Mouse (Mus musculus): ENCODE measurements at regions not wholly inside any gene's neighbourhood (a gene's known extent, or its start where the extent isn't known, plus 50 kb on each side); places are given as distances from the start of the nearest gene placed in this dataset.

DNA sequence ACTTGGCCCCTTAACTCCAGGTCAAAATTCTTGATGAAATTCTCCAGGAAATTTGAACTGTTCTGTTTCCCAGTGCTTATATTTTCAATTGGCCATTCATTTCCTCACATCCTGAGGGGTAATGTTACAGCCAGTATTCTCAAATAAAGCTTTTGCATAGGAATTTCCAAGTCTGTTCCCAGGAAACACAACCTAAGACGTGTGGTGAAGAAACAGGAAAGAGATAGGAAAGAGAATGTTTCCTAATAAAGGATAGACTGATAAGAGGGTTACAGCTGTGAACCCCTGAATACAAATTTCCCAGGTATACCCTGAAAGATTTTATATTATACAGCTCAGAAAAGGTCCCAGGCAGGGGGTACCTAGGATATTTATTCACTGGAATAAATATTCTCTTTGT, 108.0 kb upstream of the Slc22a22 start:
- DNase-seq (ENCODE audit: low spot score), result no peak
- Histone ChIP-seq H3K4me3 (no peak overlapping the region), H3K27me3 (ENCODE audit: low read depth, poor library complexity, severe bottlenecking) (no peaks in the 10 kb centered on the region), H3K4me1 (peaks cover 12% of the 10 kb centered on the region), H3K36me3 (no peaks in the 10 kb centered on the region), H3K9me3 (replicated peaks) (no peaks in the 10 kb centered on the region), H3K27ac (replicated peaks) (no peak overlapping the region)
- WGBS, result 67% methylated on average over 1 of the region's 1 CpGs

DNA sequence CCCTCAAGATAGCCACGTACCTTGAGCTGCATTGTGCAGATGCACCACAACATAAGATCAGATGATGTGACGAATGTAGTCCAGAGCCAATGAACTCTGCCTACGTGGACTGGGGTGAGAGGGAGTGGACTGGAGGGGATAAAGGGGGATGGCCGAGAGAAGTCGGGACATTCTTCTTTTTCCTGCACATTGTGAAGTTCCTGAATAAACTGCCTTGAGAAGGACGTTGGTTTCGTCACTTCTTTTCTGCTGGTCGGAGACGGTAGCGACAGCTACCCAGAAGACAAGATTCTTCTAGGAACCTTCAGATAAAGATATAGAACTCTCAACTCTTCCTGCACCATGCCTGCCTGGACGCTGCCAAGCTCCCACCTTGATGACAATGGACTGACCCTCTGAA, 107.1 kb upstream of the Slc22a22 start:
- no peak for DNase-seq (ENCODE audit: low spot score)
- H3K9me3 ChIP-seq (replicated peaks), result no peaks in the 10 kb centered on the region
- no peak overlapping the region for H3K4me3 ChIP-seq
- H3K36me3 ChIP-seq, result no peaks in the 10 kb centered on the region
- H3K4me1 ChIP-seq, result peaks cover 5% of the 10 kb centered on the region
- H3K27ac ChIP-seq (replicated peaks), result no peak overlapping the region
- 91% methylated on average over 11 of the region's 11 CpGs for WGBS
- no peaks in the 10 kb centered on the region for H3K27me3 ChIP-seq (ENCODE audit: low read depth, poor library complexity, severe bottlenecking)

DNA sequence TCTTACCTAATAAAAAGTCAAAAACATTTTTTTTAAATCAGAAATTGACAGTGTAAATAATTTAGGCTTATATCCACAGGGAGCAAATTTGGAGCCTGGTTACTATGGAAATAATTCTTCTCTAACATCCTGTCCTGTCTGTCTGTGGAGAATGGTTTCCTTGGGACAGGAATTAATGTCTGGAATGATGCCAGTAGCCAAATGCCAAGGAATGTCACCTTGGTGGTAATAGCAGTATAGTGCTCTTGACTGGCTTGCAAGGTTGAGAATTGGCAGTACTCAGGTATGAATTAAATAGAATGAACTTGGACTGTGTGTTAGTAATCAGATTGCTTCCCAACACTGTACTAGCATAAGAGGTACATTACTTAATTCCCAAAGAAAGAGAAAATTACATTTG, 103.8 kb upstream of the Slc22a22 start:
- Histone ChIP-seq H3K27ac (replicated peaks) (no peak overlapping the region), H3K4me1 (no peaks in the 10 kb centered on the region), H3K4me3 (no peak overlapping the region), H3K36me3 (no peaks in the 10 kb centered on the region), H3K9me3 (replicated peaks) (no peaks in the 10 kb centered on the region), H3K27me3 (ENCODE audit: low read depth, poor library complexity, severe bottlenecking) (no peaks in the 10 kb centered on the region)
- no peak for DNase-seq (ENCODE audit: low spot score)

DNA sequence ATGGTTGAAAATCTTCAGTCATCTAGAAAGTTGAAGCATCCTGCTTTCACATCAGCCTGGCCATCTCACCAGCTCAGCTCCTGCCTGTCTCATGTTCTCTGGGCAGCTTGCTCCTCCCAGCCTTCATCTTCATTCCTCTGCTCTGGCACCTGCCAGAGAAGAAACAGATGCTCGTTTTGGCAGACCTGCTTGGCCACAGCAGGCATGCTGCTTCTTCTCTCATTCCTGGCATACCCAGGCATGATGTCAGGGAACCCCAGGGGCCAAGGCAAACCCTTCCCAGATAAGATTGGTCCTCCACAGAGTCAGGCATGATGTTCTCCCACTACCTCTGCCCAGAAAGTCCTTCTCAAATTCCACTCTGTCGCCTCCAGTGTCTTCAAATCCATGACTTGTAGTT, 101.4 kb upstream of the Slc22a22 start:
- 65% methylated on average over 2 of the region's 2 CpGs for WGBS
- Histone ChIP-seq H3K36me3 (no peaks in the 10 kb centered on the region), H3K27ac (replicated peaks) (no peak overlapping the region), H3K4me1 (no peaks in the 10 kb centered on the region), H3K9me3 (replicated peaks) (no peaks in the 10 kb centered on the region), H3K4me3 (no peak overlapping the region), H3K27me3 (ENCODE audit: low read depth, poor library complexity, severe bottlenecking) (no peaks in the 10 kb centered on the region)
- no peak for DNase-seq (ENCODE audit: low spot score)

DNA sequence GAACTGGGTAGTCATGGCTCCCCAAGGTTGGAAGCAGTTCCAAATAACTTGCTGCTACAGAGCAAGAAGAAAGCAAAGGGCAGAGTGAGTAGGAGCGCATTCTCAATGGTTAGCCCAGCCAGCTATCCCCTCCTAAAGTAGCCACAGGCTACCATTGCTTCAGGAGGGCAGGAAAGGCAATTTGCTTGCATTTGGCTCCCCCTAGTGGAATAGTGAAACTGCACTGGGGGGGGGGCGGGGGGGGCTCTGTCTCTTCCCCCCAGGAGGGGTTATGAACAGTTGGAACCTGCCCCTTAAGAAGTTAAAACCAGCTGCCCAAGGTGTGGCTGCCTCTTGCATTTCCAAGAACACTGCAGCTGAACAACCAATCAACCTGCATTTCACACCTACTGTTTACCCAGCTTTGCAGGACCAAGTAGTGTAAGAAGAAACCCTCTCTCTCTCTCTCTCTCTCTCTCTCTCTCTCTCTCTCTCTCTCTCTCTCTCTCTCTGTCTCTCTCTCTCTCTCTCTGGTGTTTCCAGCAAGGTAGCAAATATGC, 96.7 kb upstream of the Slc22a22 start:
- no peak overlapping the region for H3K4me3 ChIP-seq
- H3K27ac ChIP-seq (replicated peaks), result no peak overlapping the region
- no peak for DNase-seq (ENCODE audit: low spot score)
- H3K36me3 ChIP-seq, result no peaks in the 10 kb centered on the region
- 39% methylated on average over 2 of the region's 2 CpGs for WGBS
- no peaks in the 10 kb centered on the region for H3K27me3 ChIP-seq (ENCODE audit: low read depth, poor library complexity, severe bottlenecking)
- no peaks in the 10 kb centered on the region for H3K9me3 ChIP-seq (replicated peaks)
- no peaks in the 10 kb centered on the region for H3K4me1 ChIP-seq

DNA sequence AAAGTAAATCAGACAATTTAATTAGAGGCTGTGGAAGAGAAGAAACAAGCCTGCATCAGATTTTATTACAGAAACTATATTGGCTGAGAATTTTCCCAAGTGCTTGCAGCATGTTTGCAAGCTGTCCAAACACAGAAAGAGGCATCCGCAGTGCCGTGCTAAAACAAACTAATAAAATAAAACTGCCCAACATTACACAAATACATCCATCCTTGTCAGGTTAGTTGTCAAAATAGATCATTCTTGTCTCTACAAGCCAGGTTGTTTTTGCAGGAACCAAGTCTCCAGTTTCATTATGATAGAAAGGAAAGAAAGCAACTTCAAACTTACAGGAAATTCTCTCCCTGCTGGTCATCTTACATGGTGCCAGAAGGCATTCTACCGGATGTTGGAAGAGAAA, 95.0 kb upstream of the Slc22a22 start:
- Histone ChIP-seq H3K9me3 (replicated peaks) (no peaks in the 10 kb centered on the region), H3K27ac (replicated peaks) (no peak overlapping the region), H3K27me3 (ENCODE audit: low read depth, poor library complexity, severe bottlenecking) (no peaks in the 10 kb centered on the region), H3K36me3 (no peaks in the 10 kb centered on the region), H3K4me1 (peaks cover 5% of the 10 kb centered on the region; the same call in 1 of the 2 replicates), H3K4me3 (no peak overlapping the region)
- WGBS, result 78% methylated on average over 3 of the region's 3 CpGs
- no peak for DNase-seq (ENCODE audit: low spot score)

DNA sequence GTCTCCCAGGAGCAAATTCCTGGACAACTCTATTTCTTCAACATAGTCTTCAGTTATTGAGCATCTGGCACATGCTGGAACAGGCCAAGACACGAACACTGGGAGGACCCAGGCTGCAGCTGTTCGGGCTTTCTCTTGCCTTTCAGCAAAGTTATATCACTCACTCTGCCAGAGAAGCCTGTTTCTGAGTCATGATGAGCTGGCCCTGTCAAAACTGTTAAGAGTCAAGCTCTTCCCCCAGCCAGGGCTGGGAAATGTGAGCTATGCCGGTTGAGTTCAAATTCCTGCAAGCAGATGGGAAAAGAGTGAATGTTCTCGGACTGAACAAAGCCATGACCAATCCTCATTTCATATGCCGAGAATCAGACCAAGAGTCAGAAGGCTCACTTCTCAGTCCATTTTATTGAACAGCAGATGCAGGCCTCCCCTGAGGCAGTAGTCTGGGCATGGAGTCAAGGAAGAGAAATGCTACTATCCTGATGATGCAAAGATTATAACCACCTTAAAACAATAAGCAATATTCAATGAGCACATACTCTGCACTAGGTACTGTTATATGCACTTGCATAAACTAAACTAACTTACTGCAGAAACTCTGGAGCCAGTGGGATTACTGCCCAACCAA, 90.7 kb upstream of the Slc22a22 start:
- Histone ChIP-seq H3K27ac (replicated peaks) (peak overlapping the region; percentile 46; the same call in 1 of the 2 replicates), H3K36me3 (no peaks in the 10 kb centered on the region), H3K27me3 (ENCODE audit: low read depth, poor library complexity, severe bottlenecking) (no peaks in the 10 kb centered on the region), H3K4me3 (no peak overlapping the region), H3K9me3 (replicated peaks) (no peaks in the 10 kb centered on the region), H3K4me1 (peaks cover 9% of the 10 kb centered on the region; the same call in 1 of the 2 replicates)
- 77% methylated on average over 5 of the region's 5 CpGs for WGBS
- no peak for DNase-seq (ENCODE audit: low spot score)

DNA sequence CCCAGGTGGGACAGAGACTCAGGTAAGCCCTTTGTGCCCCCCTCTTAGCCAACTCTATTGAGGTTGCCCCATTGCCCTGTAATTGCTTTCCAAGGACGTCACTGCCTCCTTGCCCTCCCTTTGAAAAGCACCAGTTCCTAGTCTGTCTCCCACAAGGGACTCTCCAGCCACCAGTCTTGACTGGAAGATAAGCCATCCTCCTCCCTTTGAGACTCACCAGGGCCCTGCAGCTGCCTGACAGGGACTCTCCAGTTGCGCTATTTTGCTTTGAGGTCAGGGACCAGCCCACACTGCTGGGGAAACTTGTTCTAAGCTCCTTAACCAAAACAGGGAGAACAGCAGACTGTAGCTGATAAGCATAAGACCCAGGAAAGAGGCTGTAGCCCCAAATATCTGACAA, 69.7 kb upstream of the Slc22a22 start:
- no peak for DNase-seq (ENCODE audit: low spot score)
- no peaks in the 10 kb centered on the region for H3K36me3 ChIP-seq
- H3K27me3 ChIP-seq (ENCODE audit: low read depth, poor library complexity, severe bottlenecking), result no peaks in the 10 kb centered on the region
- H3K9me3 ChIP-seq (replicated peaks), result no peaks in the 10 kb centered on the region
- H3K4me3 ChIP-seq, result no peak overlapping the region
- WGBS, result 31% methylated on average over 2 of the region's 2 CpGs
- no peak overlapping the region for H3K27ac ChIP-seq (replicated peaks)
- no peaks in the 10 kb centered on the region for H3K4me1 ChIP-seq

DNA sequence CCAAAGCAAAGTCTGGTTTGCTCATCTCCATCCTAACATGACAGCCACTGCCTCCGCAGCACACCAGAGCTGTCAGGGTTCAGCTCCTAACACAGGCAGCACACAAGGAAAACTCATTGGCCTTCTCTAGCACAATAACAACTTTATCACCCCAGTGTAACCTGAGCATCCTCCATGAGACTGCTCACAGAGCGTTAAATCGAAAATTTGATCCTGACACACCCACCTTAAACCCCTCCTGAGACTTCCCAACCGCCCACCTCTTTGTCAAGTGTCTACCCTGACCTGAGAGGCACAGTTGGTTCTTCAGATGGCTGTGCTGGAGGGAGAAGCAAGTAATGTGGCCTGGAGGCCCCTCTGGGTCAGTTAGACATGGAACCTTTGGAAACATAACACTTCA, 67.7 kb upstream of the Slc22a22 start:
- no peaks in the 10 kb centered on the region for H3K9me3 ChIP-seq (replicated peaks)
- no peaks in the 10 kb centered on the region for H3K4me1 ChIP-seq
- WGBS, result 77% methylated on average over 4 of the region's 4 CpGs
- H3K4me3 ChIP-seq, result no peak overlapping the region
- H3K27ac ChIP-seq (replicated peaks), result no peak overlapping the region
- H3K27me3 ChIP-seq (ENCODE audit: low read depth, poor library complexity, severe bottlenecking), result no peaks in the 10 kb centered on the region
- DNase-seq (ENCODE audit: low spot score), result no peak
- no peaks in the 10 kb centered on the region for H3K36me3 ChIP-seq

DNA sequence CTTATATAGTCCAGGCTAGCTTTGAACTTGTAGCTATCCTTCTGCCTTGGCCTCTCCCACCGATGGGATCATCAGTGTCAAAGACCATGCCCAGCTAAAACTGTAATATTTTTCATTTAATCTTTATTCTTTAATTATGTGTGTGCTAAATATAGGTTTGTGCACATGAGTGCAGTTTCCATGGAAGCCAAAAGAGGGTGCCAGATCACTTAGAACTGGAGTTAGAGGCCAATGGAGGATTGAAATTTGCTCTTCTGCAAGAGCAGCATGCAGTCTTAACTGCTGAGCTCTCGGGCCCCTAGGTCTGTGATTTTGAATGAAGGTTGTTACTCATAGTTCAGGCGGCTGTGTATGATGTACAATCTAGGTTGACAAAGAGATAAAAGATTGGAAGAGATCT, 66.6 kb upstream of the Slc22a22 start:
- WGBS, result 86% methylated on average over 3 of the region's 3 CpGs
- Histone ChIP-seq H3K27ac (replicated peaks) (no peak overlapping the region), H3K4me1 (no peaks in the 10 kb centered on the region), H3K9me3 (replicated peaks) (no peaks in the 10 kb centered on the region), H3K36me3 (no peaks in the 10 kb centered on the region), H3K27me3 (ENCODE audit: low read depth, poor library complexity, severe bottlenecking) (no peaks in the 10 kb centered on the region), H3K4me3 (no peak overlapping the region)
- DNase-seq (ENCODE audit: low spot score), result no peak

DNA sequence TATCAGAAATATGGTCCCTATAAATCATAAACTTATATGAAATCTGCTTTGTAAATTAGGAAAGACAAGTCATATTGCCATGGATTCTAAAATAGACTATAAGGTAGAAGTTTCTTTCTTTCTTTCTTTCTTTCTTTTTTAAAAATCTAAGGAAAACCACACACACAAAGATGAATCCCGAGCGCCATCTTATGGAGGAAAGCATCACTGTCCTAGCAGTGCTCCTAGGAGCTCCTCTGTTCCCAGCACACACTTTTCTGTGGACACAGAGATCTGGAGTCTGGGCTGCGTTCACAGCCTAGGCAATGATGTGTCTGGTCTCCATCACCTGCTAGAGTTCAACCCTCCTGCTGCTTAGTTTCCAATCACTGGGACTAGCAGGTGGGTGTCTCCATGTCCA, 65.2 kb upstream of the Slc22a22 start:
- Histone ChIP-seq H3K27me3 (ENCODE audit: low read depth, poor library complexity, severe bottlenecking) (no peaks in the 10 kb centered on the region), H3K36me3 (no peaks in the 10 kb centered on the region), H3K4me3 (no peak overlapping the region), H3K27ac (replicated peaks) (no peak overlapping the region), H3K9me3 (replicated peaks) (no peaks in the 10 kb centered on the region), H3K4me1 (no peaks in the 10 kb centered on the region)
- DNase-seq (ENCODE audit: low spot score), result no peak
- WGBS, result 44% methylated on average over 3 of the region's 3 CpGs

DNA sequence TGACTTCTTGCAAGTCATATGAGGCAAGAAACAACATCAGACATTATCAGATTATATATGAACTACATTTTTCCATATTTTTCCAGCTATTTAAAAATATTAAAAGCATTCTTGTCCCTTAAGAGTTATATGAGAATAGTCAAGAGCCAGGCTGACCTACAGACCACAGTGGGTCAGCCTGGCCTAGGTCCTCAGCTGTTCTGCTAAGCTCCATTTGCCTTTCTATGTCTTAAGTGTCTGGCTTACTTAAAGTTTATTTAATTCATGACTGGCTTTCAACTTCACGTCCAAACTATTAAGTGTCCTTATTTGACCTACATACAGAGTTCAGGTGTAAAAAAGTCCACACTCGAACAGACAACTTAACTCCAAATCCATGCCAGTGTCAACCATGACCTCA, 58.1 kb upstream of the Slc22a22 start:
- 82% methylated on average over 2 of the region's 2 CpGs for WGBS
- no peak overlapping the region for H3K27ac ChIP-seq (replicated peaks)
- H3K4me3 ChIP-seq, result no peak overlapping the region
- no peak for DNase-seq (ENCODE audit: low spot score)
- no peaks in the 10 kb centered on the region; the same call in 1 of the 2 replicates for H3K4me1 ChIP-seq
- H3K27me3 ChIP-seq (ENCODE audit: low read depth, poor library complexity, severe bottlenecking), result no peaks in the 10 kb centered on the region
- H3K9me3 ChIP-seq (replicated peaks), result no peaks in the 10 kb centered on the region
- no peaks in the 10 kb centered on the region for H3K36me3 ChIP-seq

Data from midbrain, embryonic 10.5 days (tissue).